Mouse (Mus musculus) bone marrow macrophage, adult 2 months (primary cell): Measurements from ENCODE around the gene Tmem265.

ENCODE experiments used
- CTCF ChIP-seq: IDR thresholded peaks from 2 replicates; pipeline ENCODE4 v1.5.1; 2012; ENCODE audit warnings: low read depth, mild to moderate bottlenecking, low read length, moderate library complexity
- POLR2A ChIP-seq: IDR thresholded peaks from 2 replicates; pipeline ENCODE4 v1.6.1; 2012; ENCODE audit warnings: mild to moderate bottlenecking, low read depth, low read length, borderline replicate concordance

DNA sequence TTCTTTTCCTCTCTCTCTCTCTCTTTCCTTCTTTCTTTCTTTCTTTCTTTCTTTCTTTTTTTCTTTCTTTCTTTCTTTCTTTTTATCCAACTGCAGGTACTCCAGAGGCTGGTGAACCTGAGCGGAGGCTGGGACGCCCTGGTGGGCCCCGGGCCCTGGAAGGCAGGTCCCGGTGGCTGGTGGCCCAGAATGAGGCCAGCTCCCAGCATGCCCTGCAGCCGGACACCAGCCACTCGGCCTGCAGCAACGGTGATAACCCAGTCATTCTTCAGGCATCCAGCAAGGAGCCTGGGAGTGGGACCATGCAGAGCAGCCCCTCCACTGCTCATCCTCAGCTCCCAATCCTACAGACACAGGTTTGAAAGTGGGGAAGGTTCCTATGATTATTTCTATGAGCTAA, 45.3 kb upstream of the Tmem265 start:
- TF ChIP-seq POLR2A (no peak), CTCF (no peak)
